Mouse (Mus musculus) left cerebral cortex, adult 9 months (tissue): ENCODE results near the gene Bcl7a.

Experiments used
- DNase-seq, 2 experiments: peaks; one replicate each; pipeline ENCODE4 v3.0.0; 2022; ENCODE audit warnings: low spot score in 2 of 2

Gene Bcl7a

DNA sequence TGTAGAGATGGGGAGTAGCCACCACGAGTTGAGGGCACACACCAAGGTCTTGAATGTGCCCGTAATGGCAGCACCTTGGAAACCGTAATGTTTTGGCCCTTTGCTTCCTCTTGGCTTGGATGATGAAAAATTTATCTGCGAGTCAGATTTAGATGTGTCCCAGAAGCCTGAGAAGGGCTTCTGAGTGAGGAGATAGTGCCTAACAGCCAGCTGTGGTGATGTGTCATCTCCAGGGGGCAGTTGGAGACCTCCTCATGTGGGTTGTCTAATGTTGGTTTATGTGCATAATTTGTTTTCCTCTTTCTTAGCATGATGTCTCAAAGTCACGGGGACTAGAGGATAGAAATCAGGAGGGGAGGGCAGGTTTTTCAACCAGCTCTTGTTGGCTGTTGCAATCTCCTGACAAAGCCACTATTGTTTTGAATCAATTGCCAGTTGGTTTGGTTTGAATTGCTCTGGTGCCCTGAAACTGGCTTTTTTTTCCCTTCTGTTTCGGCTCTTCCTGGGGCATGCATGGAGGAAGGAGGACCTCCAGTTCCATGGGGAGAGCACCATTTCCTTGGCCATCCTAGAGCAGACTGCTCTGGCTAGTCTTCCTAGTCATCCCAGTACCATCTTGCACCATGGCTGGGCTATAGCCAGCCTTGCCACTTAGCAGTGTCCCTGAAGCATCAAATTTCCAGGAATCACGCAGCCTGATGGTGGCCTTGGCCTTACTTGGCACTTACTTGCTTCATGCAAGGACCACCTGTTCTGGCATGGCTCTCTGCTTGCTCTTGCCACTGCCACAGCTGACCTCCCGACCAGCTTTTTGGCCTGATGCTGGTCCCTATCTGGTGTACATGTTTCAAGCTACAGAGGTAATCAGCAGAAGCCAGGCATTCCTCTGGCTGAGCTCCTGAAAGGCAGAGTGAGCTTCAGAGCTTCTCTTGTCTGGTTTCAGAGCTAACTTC is 73.2 kb downstream of the Bcl7a start:
- DNase-seq = no peak

- DNase-seq = no peak
Measured at GRCm38 (mm10) chr5:123423885-123424284, 80.3 kb downstream of the Bcl7a start.
